Mouse (Mus musculus) heart, adult 2 months (tissue): ENCODE results near the gene Pawr. TPM values are rescaled to one million over a fixed set of nuclear protein-coding genes. Genes with fewer than 3 reads are reported as not detected.

Experiments used
- DNase-seq, 2 experiments: peaks; one replicate each; pipeline ENCODE4 v3.0.0; 2021
- H3K27ac ChIP-seq: fragments of 200-600 bp; 2 replicates; pipeline ENCODE4 v1.8.1; 2022
- H3K27me3 ChIP-seq: fragments of 200-500 bp; 2 replicates; pipeline ENCODE4 v1.6.1; 2012; ENCODE audit warnings: mild to moderate bottlenecking, low read length, inconsistent platforms, mixed read lengths; ENCODE audit not compliant: control insufficient read depth, insufficient read depth
- H3K36me3 ChIP-seq: fragments of 200-500 bp; 2 replicates; pipeline ENCODE4 v1.6.1; 2012; ENCODE audit warnings: low read length, inconsistent platforms; ENCODE audit not compliant: control insufficient read depth, insufficient read depth
- H3K4me1 ChIP-seq: fragments of 200-500 bp; 2 replicates; pipeline ENCODE4 v1.6.1; 2011; ENCODE audit warnings: low read length; ENCODE audit not compliant: control insufficient read depth, insufficient read depth
- H3K4me3 ChIP-seq: fragments of 200-600 bp; 2 replicates; pipeline ENCODE4 v1.8.1; 2022
- H3K79me2 ChIP-seq: fragments of 200-500 bp; replicated peaks from 2 replicates; pipeline ENCODE4 v1.6.1; 2012; ENCODE audit warnings: mild to moderate bottlenecking, inconsistent platforms, low read length, moderate library complexity, mixed read lengths; ENCODE audit not compliant: control insufficient read depth, insufficient read depth
- H3K9ac ChIP-seq: fragments of 200-500 bp; 2 replicates; pipeline ENCODE4 v1.6.1; 2012; ENCODE audit warnings: low read depth, mild to moderate bottlenecking, control low read depth, inconsistent platforms, low read length, mixed read lengths
- CTCF ChIP-seq: fragments of 200-600 bp; IDR thresholded peaks from 2 replicates; pipeline ENCODE4 v1.8.1; 2022; ENCODE audit warnings: antibody characterized with exemption, mild to moderate bottlenecking, moderate library complexity
- EP300 ChIP-seq: fragments of 200-500 bp; IDR thresholded peaks from 2 replicates; pipeline ENCODE4 v1.6.1; 2011; ENCODE audit warnings: low read depth, low read length, control low read depth; ENCODE audit not compliant: insufficient read depth
- POLR2A ChIP-seq: fragments of 200-500 bp; IDR thresholded peaks from 2 replicates; pipeline ENCODE4 v1.6.1; 2011; ENCODE audit warnings: mild to moderate bottlenecking, low read depth, low read length, control low read depth; ENCODE audit not compliant: insufficient read depth
- WGBS: fragments of 180-500 bp; shearing (Covaris S2); methylation state at CpG from one replicate; pipeline ENCODE4 v1.1.7; 2018; 5-methylcytosine and 5-hydroxymethylcytosine counted together
- intact Hi-C: fragments of 180-260 bp; cut with DNase I; formaldehyde crosslinking; loops from one replicate; pipeline ENCODE4 v1.15.1; 2025
- long read RNA-seq: library from polyadenylated mRNA; stranded (forward); transcript quantifications from one replicate; pipeline ENCODE4 v2.0.0, GENCODE M21; 2021
- polyA plus RNA-seq: library from polyadenylated mRNA; depleted of rRNA; stranded (reverse); fragments of >200 nt; gene quantifications from 2 replicates; pipeline ENCODE4 v1.2.3, GENCODE M21; 2012; rRNA removed
- total RNA-seq, 2 experiments: library from RNA; stranded (reverse); gene quantifications; 2 replicates each; pipeline ENCODE4 v1.2.3; 2021

Gene Pawr
- total RNA-seq (1 to 10 TPM; 2.5 to 3.5 TPM), polyA plus RNA-seq (1.1 and 2.0 TPM in 2 replicates)
- long read RNA-seq, partial matches to known transcripts = 0 of 4 reads
- long read RNA-seq, other reads (novel, unspliced or antisense) = 0 of 4 reads

- Histone ChIP-seq H3K27me3 (no peaks in the 10 kb centered on the region), H3K9ac (peak within 1 kb of the TSS; percentile 83), H3K4me1 (peaks cover 2% of the 10 kb centered on the region), H3K4me3 (peak within 1 kb of the TSS; percentile 82), H3K79me2 (no peaks in the 10 kb centered on the region), H3K36me3 (no peaks in the 10 kb centered on the region), H3K27ac (peak within 1 kb of the TSS; percentile 57)
- WGBS = under 1% methylated on average over 71 of the region's 85 CpGs
- DNase-seq = peak; percentile 74 to 76
- intact Hi-C loops = loop anchor here (2.0 kb wide), 1 partner anchor 115 kb away; no protein-coding TSS in a partner anchor
- no peak for TF ChIP-seq EP300
- peak; percentile 27; the same call in 1 of the 2 replicates for TF ChIP-seq POLR2A
These were observed at the start of gene Pawr for GRCm38 (mm10) chr10:108331784-108332561. Gene Pawr (plus strand): TSS chr10:108332121.

- 79% methylated on average over 6 of the region's 6 CpGs for WGBS
- Histone ChIP-seq H3K27me3 (no peaks in the 10 kb centered on the region), H3K9ac (no peak overlapping the region), H3K79me2 (no peaks in the 10 kb centered on the region), H3K4me1 (no peaks in the 10 kb centered on the region; the same call in 1 of the 2 replicates), H3K4me3 (no peak overlapping the region), H3K36me3 (no peaks in the 10 kb centered on the region; the same call in 1 of the 2 replicates), H3K27ac (no peak overlapping the region)
- intact Hi-C loops = loop anchor here (10.0 kb wide), 1 partner anchor 428 kb away; no protein-coding TSS in a partner anchor
- no peak for DNase-seq
- TF ChIP-seq POLR2A = no peak
- no peak for TF ChIP-seq CTCF
- TF ChIP-seq EP300 = no peak
These were observed 49.6 kb upstream of the Pawr start for GRCm38 (mm10) chr10:108282351-108282750.

GRCm38 (mm10) chr10:108283418-108283817 is 48.5 kb upstream of the Pawr start:
- H3K27ac ChIP-seq = no peak overlapping the region
- H3K79me2 ChIP-seq = no peaks in the 10 kb centered on the region
- TF ChIP-seq POLR2A (no peak), EP300 (no peak), CTCF (no peak)
- DNase-seq = no peak
- no peaks in the 10 kb centered on the region for H3K4me1 ChIP-seq
- H3K9ac ChIP-seq = no peak overlapping the region
- intact Hi-C loops = loop anchor here (10.0 kb wide), 1 partner anchor 429 kb away; no protein-coding TSS in a partner anchor
- no peaks in the 10 kb centered on the region for H3K27me3 ChIP-seq
- H3K4me3 ChIP-seq = no peak overlapping the region
- WGBS = 96% methylated on average over 2 of the region's 2 CpGs
- no peaks in the 10 kb centered on the region for H3K36me3 ChIP-seq

- intact Hi-C loops = loop anchor here (10.0 kb wide), 1 partner anchor 429 kb away; no protein-coding TSS in a partner anchor
These were observed 48.1 kb upstream of the Pawr start for GRCm38 (mm10) chr10:108283837-108284236.

GRCm38 (mm10) chr10:108284445-108284844 is 47.5 kb upstream of the Pawr start:
- intact Hi-C loops = loop anchor here (10.0 kb wide), 1 partner anchor 430 kb away; no protein-coding TSS in a partner anchor
- TF ChIP-seq CTCF = no peak
- TF ChIP-seq POLR2A = no peak
- no peak for TF ChIP-seq EP300
- no peaks in the 10 kb centered on the region for H3K27me3 ChIP-seq
- no peaks in the 10 kb centered on the region for H3K36me3 ChIP-seq
- H3K27ac ChIP-seq = no peak overlapping the region
- no peak for DNase-seq
- 86% methylated on average over 4 of the region's 4 CpGs for WGBS
- no peaks in the 10 kb centered on the region for H3K79me2 ChIP-seq
- H3K9ac ChIP-seq = no peak overlapping the region
- no peak overlapping the region for H3K4me3 ChIP-seq
- H3K4me1 ChIP-seq = no peaks in the 10 kb centered on the region

More at GRCm38 (mm10) chr10:108283837-108284236, 48.1 kb upstream of the Pawr start:
- DNase-seq = no peak
- no peaks in the 10 kb centered on the region for H3K79me2 ChIP-seq
- 92% methylated on average over 4 of the region's 4 CpGs for WGBS
- H3K4me1 ChIP-seq = no peaks in the 10 kb centered on the region
- no peaks in the 10 kb centered on the region for H3K27me3 ChIP-seq
- H3K4me3 ChIP-seq = no peak overlapping the region
- H3K9ac ChIP-seq = no peak overlapping the region
- no peaks in the 10 kb centered on the region for H3K36me3 ChIP-seq
- no peak overlapping the region for H3K27ac ChIP-seq
- TF ChIP-seq EP300 (no peak), POLR2A (no peak), CTCF (no peak)
